Mouse (Mus musculus) ES-E14 (cell line): ENCODE results near the gene Rimklb. TPM values are rescaled to one million over a fixed set of nuclear protein-coding genes. Genes with fewer than 3 reads are reported as not detected.

Experiments used
- DNase-seq: peaks from one replicate; pipeline ENCODE4 v3.0.0-alpha.2; 2013; ENCODE audit warnings: low read depth, low spot score
- H3K27ac ChIP-seq: 2 replicates; pipeline ENCODE4 v1.5.1; 2012; ENCODE audit warnings: low read depth, mild to moderate bottlenecking, low read length, moderate library complexity, mixed read lengths; ENCODE audit not compliant: poor library complexity, insufficient read depth, severe bottlenecking
- H3K36me3 ChIP-seq: 2 replicates; pipeline ENCODE4 v1.6.1; 2012; ENCODE audit warnings: mild to moderate bottlenecking, low read length, moderate library complexity, mixed read lengths; ENCODE audit not compliant: control insufficient read depth, poor library complexity, insufficient read depth, severe bottlenecking
- H3K4me1 ChIP-seq, 2 experiments: fragments of 150-350 bp in 1 of 2; sonication (generic) in 1 of 2; 2 replicates each; pipeline ENCODE4 v1.6.1; 2012; ENCODE audit warnings: low read length in 2 of 2, mild to moderate bottlenecking in 1 of 2, mixed read lengths in 1 of 2; ENCODE audit not compliant: control insufficient read depth in 2 of 2, insufficient read depth in 2 of 2, poor library complexity in 1 of 2
- H3K4me3 ChIP-seq, 2 experiments: fragments of 150-350 bp in 1 of 2; sonication (generic) in 1 of 2; 2 replicates each; pipeline ENCODE4 v1.5.1; 2012; ENCODE audit warnings: low read length in 2 of 2, low read depth in 1 of 2, mild to moderate bottlenecking in 1 of 2, mixed read lengths in 1 of 2; ENCODE audit not compliant: insufficient read depth in 1 of 2, poor library complexity in 1 of 2, severe bottlenecking in 1 of 2
- H3K9ac ChIP-seq: 2 replicates; pipeline ENCODE4 v1.6.1; 2012; ENCODE audit warnings: low read depth, mild to moderate bottlenecking, low read length, mixed read lengths; ENCODE audit not compliant: poor library complexity, insufficient read depth, severe bottlenecking
- H3K9me3 ChIP-seq: fragments of 150-350 bp; sonication (generic); 2 replicates; pipeline ENCODE4 v1.6.1; 2012; ENCODE audit warnings: low read depth, mild to moderate bottlenecking, low read length; ENCODE audit not compliant: control insufficient read depth, insufficient read depth
- CHD2 ChIP-seq: IDR thresholded peaks from 2 replicates; pipeline ENCODE4 v1.6.1; 2014; ENCODE audit warnings: mild to moderate bottlenecking, low read depth, low read length, inconsistent platforms
- HCFC1 ChIP-seq: IDR thresholded peaks from 2 replicates; pipeline ENCODE4 v1.6.1; 2012; ENCODE audit warnings: low read length, inconsistent platforms, borderline replicate concordance; ENCODE audit not compliant: insufficient read depth
- MAFK ChIP-seq: IDR thresholded peaks from 2 replicates; pipeline ENCODE4 v1.6.1; 2014; ENCODE audit warnings: mild to moderate bottlenecking, low read depth, low read length, inconsistent platforms; ENCODE audit not compliant: insufficient read depth
- ZC3H11A ChIP-seq: IDR thresholded peaks from 2 replicates; pipeline ENCODE4 v1.6.1; 2012; ENCODE audit warnings: low read depth, mild to moderate bottlenecking, inconsistent platforms, low read length, borderline replicate concordance
- ZNF384 ChIP-seq: IDR thresholded peaks from 2 replicates; pipeline ENCODE4 v1.6.1; 2012; ENCODE audit warnings: low read depth, low read length, inconsistent platforms
- in situ Hi-C, 2 experiments: fragments of 600-800 bp; cut with MboI; formaldehyde crosslinking; loops; one replicate each; pipeline ENCODE4 v1.15.1; 2025; ENCODE audit warnings: low sequenced_read_pairs in 2 of 2, inconsistent platforms in 1 of 2; ENCODE audit not compliant: unreplicated experiment in 2 of 2
- total RNA-seq: library from RNA; depleted of rRNA; stranded (reverse); fragments of 300-350 nt; gene quantifications from 2 replicates; pipeline ENCODE4 v1.2.3, GENCODE M21; 2012; rRNA removed

The Rimklb gene
- total RNA-seq = 36.3 and 54.4 TPM in 2 replicates

- Histone ChIP-seq H3K27ac (no peak within 1 kb of the TSS), H3K36me3 (no peaks in the 10 kb centered on the region), H3K4me1 (peaks cover 7 to 9% of the 10 kb centered on the region in 2 experiments; a peak in 3 of 4 replicates), H3K9ac (no peak within 1 kb of the TSS), H3K9me3 (no peaks in the 10 kb centered on the region), H3K4me3 (no peak within 1 kb of the TSS)
- in situ Hi-C loops = loop anchor here in 1 of 2 experiments (25.0 kb wide), 1 partner anchor 89 kb away; no protein-coding TSS in a partner anchor
- no peak for TF ChIP-seq ZC3H11A
- TF ChIP-seq CHD2 = no peak
- no peak for TF ChIP-seq MAFK
- TF ChIP-seq HCFC1 = no peak
- TF ChIP-seq ZNF384 = no peak
- no peak for DNase-seq
These were observed at the start of gene Rimklb for GRCm38 (mm10) chr6:122498661-122499060. Rimklb (minus strand) TSS chr6:122498761.

- H3K36me3 ChIP-seq = no peaks in the 10 kb centered on the region
- DNase-seq = no peak
- H3K4me3 ChIP-seq = no peak overlapping the region
- H3K9me3 ChIP-seq = no peaks in the 10 kb centered on the region
- H3K9ac ChIP-seq = no peak overlapping the region
- in situ Hi-C loops = no loop called here
- H3K27ac ChIP-seq = no peak overlapping the region
- TF ChIP-seq CHD2 (no peak), MAFK (no peak), ZNF384 (no peak), ZC3H11A (no peak), HCFC1 (no peak)
- H3K4me1 ChIP-seq = no peaks in the 10 kb centered on the region
These were observed 47.4 kb upstream of the Rimklb start for GRCm38 (mm10) chr6:122545948-122546347.

- in situ Hi-C loops = no loop called here
- no peak for DNase-seq
- H3K27ac ChIP-seq = no peak overlapping the region
- no peaks in the 10 kb centered on the region for H3K4me1 ChIP-seq
- no peaks in the 10 kb centered on the region for H3K9me3 ChIP-seq
- H3K4me3 ChIP-seq = no peak overlapping the region
- H3K36me3 ChIP-seq = no peaks in the 10 kb centered on the region
- H3K9ac ChIP-seq = no peak overlapping the region
- TF ChIP-seq ZNF384 = no peak
These were observed 46.8 kb upstream of the Rimklb start for GRCm38 (mm10) chr6:122545289-122545882.

- no peak for DNase-seq
- in situ Hi-C loops = no loop called here
- H3K9ac ChIP-seq = no peak overlapping the region
- H3K4me1 ChIP-seq = no peaks in the 10 kb centered on the region
- H3K36me3 ChIP-seq = no peaks in the 10 kb centered on the region
- H3K9me3 ChIP-seq = no peaks in the 10 kb centered on the region
- TF ChIP-seq ZC3H11A (no peak), CHD2 (no peak), ZNF384 (no peak), MAFK (no peak), HCFC1 (no peak)
- H3K4me3 ChIP-seq = no peak overlapping the region
- H3K27ac ChIP-seq = no peak overlapping the region
These were observed 46.1 kb upstream of the Rimklb start for GRCm38 (mm10) chr6:122544672-122545071.

GRCm38 (mm10) chr6:122543574-122543973, 45.0 kb upstream of the Rimklb start:
- Histone ChIP-seq H3K9ac (no peak overlapping the region), H3K9me3 (no peaks in the 10 kb centered on the region), H3K36me3 (no peaks in the 10 kb centered on the region), H3K4me3 (no peak overlapping the region), H3K4me1 (no peaks in the 10 kb centered on the region), H3K27ac (no peak overlapping the region)
- in situ Hi-C loops = no loop called here
- DNase-seq = no peak
- no peak for TF ChIP-seq ZNF384
- no peak for TF ChIP-seq CHD2
- no peak for TF ChIP-seq HCFC1
